Mouse (Mus musculus) left cerebral cortex, adult 11 months (tissue): ENCODE results near the gene Srsf4.
A peak's percentile ranks its signal among the peaks of the same experiment; 100 is the strongest.

Experiments
- DNase-seq: peaks from one replicate; pipeline ENCODE4 v3.0.0; 2022; ENCODE audit warnings: low spot score

Gene Srsf4

DNA sequence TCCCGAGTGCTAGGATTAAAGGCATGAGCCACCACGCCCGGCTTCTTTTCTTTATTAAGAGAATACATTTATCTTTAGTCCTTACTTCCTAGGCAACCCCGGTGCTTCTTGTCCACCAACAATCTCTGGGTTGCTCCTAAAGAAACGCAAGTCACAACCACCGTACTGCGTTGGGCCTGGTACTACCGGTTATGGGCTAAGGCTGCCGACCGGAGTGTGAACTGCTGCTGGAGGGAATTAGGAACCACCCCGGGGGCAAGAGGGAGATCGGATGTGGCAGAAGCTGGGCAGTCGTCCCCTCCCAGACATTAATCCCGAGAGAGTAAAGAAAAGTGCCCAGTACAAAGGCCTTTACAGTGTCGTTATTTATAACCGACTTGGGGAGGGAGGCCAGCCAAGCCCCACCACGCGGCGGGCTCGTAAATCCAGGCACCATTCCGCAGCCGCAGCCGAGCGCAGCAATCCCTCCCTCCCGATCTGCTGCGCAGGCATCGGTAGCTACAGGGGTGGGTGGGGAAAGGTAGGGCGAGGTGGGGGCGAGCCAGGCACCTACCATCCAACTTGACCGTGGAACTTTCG lies 41.6 kb downstream of the Srsf4 start:
- no peak for DNase-seq

DNA sequence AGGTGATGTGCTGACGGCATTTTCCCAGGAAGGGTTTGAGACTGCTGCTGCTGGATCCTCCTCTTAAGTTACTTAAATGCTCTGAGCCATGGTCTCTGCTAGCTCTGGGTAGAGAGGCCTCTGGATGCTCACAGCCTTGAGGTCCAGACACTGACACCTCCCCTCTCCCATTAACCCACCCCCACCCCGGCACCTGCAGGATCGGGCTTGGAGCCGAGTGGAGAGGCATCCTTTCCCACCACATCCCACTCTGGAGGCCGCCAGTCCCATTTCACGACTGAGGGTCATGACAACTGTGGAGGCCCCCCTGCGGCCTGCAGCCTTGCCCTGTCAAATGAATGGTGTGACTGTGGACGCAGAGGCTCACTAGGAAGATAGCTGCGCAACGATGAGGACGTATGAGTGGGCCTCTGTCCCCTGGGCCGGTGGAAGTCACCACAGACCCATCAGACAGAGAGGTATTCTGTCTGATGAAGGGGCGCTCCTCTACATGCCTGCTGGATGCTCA lies 42.5 kb downstream of the Srsf4 start:
- no peak for DNase-seq

DNA sequence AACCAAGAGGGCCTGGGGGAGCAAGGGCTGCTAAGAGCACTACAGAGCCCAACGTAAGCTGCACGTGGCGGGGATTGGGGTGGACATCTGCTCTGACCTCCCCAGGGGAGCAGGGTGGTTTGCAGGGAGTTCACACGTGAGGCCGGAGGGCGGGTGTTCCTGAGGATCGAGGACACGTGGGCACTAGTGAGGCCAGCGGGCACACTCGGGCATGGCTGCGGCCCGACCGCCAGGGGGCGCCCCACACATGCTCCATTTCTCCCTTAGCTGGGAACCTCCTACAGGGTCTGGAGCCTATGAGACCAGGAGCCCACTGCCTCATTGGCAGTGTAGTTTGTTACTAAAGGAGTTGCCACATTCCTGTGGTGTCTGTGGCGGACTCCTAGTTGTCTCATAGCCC lies 43.0 kb downstream of the Srsf4 start:
- peak; percentile 72 for DNase-seq

DNA sequence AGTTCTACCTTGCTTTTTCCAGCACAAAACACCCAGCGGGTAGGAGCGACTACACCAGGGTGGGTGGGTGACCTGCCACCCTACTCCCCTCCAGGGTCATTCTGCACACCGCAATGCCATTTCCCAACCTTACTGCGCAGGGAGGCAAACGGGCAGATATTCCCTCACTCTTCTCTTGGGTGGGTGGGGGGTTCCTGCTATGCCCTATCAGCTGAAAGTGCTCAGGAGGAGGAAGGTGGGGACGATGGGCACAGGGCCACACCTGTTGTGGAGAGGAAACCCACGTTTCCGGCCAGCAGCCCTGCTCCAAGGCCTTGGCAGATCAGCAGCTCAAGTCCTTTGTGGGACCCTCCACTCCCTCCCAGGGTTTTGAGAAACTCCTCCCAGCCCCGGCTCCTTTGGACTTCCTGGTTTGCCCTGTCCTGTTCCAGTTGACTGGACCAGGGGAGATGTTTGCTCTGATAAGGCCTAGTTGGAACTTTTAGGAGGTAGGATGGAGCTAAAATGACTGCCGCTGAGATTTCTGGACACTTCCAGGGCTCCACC lies 43.7 kb downstream of the Srsf4 start:
- no peak for DNase-seq

DNA sequence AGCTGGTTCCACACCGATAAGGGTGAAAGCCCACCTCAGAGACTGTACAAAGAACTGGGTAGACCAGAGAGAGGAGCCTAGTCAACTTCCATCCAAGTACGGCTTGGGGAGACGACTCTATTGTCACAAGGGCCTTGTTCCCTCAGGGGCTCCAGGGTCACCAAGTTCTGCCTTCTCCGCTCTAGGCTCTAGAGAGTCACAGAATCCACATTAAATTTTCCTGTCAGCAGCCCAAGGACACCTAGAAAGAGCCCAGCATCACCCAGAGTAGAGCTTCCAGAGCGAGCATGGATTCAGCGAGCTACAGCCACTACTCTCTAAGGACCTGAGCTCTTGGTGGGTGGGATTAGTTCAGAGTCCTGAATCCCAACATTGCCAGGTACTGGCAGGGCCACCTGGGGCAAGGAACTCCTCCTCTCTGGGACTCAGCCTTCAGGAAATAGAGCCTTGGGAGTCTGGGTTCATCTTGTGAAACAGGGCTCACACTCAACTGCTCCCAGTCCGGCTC lies 44.7 kb downstream of the Srsf4 start:
- DNase-seq, result no peak

DNA sequence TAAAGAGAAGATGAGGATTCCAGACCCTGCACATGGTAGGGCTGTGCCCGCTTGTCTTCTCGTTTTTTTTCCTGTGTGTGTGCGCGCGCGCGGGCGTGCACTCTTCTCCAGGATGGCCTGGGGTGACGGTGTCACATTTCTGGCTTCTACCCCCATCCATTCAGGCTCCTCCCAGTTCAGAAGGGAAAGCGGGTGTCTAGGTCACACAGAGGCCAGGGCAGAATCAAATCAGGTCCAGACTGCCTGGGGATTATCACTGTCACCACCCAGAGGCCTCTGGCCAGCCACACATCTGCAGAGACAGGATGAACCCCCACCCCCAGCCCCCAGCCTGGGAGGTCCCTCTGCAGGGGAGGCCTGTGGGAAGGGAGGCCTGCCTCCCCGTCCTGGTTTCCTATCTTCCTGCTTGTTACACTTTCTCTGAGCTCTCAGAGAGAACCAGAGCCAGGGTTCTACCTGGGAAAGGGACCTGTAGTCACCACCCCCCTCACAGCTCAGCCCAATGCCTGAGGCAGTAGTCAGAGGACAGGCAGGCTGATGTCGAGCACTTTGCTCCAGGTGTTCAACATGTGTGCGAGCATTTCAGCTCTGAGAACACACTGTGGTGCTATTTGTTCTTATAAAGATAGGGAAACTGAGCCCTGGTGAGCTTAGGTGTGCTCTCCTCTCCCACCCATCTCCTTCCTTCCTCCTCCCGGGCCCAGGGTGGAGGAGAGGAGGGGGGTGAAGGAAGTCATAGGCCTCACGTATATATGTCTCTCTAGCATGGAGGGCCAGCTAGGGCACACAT lies 45.5 kb downstream of the Srsf4 start:
- DNase-seq, result no peak

DNA sequence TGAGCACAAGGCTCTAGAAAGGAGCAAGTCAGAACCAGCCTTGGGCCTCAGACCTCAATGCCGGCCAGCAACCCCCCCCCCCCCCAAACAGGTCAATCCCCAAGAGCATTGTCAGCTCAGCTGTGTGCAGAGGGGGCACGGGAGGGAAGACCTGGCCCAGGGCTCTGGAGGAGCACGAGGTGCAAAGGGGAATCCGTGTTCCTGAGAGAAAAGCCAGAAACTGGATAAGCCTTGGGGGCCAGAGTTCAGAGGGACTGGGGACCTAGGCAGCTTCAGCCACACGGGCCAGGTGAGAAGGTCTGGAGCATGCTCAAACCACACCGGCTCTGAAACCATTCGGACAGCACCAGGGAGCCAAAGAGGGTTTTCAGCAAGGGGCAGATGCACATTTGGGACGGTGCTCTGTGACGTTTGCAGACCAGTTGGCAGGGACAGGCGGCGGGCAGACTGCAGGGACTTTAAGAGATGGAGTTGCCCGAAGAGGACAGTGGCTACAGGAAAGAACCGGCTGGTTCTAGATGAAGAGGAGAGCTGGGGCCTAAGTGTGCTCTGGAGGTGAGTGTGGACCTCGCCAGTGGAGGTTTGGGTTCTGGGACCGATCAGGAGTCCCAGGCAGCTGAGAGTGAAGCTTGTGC lies 46.2 kb downstream of the Srsf4 start:
- no peak for DNase-seq

DNA sequence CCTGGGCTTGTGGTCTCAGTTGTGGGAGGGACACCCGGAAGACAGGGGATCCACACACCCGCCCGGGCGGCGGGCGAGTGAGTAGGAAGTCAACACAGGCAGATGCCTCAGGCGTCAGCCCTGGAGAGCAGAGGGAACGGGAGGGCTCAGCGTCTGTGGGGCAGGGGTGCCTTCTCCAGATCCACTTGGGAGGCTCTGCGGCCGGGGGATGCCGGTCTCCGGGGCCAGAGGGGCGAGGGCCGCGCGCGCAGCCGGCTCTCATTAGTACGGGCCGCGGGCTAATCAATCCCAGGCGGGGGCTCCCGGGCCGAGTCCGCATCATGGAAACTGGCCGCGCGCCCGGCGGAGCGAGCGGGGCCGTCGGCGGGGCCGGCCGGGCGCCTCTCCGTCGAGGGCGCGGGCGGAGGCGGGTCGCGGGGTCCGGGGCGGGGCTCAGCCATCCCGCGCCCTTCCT lies 46.8 kb downstream of the Srsf4 start:
- DNase-seq, result no peak

DNA sequence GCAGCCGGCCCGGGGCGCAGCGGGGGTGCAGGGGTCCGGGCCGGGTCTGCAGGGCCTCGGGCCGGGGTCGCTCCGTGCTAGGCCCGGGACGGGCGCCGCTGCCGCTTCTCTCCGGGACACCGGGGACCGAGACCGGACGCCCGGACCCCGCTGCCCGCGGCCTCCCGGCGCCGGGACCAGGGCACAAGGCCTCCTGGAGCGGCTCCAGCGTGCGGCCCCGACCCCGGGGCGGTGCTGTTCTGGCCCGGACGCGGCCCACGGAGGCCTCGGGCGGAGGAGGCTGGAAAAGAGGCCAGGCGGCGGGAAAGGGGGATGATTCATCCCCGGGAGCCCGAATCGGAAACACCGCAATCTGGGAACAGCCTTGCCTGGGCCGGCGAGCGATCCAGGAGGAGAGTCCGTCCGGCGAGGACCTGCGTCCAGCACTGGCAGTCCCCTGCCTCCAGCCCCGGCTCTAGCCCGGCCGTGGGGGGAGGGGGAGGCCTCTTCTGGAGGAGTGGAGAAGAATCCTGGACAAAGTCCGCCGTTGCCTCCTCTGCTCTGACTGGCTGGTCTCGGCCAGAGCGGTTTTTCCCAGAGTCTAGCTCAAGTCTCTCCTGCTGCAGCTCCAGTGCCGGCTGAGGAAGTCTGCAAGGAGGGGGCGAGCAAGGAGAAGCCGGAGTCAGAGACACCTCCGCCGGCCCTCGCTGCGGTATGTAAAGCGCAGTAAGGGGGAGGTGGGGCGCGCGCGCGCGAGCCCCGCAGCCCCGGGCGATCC lies 47.4 kb downstream of the Srsf4 start:
- DNase-seq, result no peak

DNA sequence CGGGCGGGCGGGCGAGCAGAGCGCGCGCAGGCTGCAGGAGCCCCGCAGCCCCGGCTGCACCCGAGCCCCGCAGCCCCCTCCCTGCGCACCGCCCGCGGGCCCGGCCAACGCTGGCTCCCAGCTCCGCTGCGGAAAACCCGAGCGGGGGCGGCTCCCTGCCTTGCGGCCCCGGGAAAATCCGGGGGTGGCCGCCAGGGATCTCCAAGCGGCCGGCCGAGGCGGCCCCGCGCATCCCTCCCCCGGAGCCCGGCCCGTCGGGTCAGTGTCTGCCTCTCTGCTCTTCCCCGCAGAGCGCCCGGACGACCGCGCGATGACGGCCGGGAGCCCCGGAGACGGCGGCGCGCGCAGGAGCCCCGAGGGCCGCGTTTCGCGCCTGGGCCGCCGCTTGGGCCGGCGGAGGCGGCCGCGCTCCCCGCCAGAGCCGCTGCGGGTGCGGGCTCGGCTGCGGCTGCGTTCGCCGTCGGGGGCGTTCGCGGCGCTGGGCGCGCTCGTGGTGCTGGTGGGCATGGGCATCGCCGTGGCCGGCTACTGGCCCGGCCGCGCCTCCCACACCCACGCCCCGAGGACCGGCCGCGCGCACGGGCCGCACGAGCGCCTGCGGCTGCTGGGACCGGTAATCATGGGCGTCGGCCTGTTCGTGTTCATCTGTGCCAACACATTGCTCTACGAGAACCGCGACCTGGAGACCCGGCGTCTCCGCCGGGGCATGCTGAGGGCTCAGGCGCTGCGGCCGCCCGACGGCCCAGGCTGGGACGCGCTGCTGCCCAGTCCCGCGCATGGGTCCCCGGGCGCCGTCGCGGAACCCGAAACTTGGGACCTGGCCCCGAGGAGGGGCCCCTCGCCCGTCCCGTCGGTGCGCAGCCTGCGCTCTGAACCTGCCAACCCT lies 48.3 kb downstream of the Srsf4 start, which contains the start of gene Tmem200b:
TSS of gene Tmem200b (plus strand) at position 311 of the 886 bp plus-strand sequence.
- DNase-seq, result no peak

DNA sequence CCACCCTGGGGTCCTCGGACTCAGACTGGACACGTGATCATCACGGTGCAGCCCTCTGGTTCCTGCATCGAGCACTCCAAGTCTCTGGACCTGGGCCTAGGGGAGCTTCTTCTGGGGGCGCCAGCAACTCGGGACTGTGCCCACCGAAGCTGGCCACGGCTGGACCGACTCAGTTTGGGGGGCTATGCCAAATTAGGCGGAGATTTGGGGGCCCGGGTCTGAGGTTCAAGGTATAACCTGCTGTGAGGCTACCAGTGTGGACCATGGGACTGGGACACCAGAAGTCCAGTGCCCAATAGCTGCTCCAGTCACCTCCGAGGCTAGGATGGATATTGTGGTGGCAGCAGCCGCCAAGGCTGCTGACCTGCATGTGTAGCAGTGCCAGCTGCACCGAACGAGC lies 49.0 kb downstream of the Srsf4 start:
- DNase-seq, result no peak

DNA sequence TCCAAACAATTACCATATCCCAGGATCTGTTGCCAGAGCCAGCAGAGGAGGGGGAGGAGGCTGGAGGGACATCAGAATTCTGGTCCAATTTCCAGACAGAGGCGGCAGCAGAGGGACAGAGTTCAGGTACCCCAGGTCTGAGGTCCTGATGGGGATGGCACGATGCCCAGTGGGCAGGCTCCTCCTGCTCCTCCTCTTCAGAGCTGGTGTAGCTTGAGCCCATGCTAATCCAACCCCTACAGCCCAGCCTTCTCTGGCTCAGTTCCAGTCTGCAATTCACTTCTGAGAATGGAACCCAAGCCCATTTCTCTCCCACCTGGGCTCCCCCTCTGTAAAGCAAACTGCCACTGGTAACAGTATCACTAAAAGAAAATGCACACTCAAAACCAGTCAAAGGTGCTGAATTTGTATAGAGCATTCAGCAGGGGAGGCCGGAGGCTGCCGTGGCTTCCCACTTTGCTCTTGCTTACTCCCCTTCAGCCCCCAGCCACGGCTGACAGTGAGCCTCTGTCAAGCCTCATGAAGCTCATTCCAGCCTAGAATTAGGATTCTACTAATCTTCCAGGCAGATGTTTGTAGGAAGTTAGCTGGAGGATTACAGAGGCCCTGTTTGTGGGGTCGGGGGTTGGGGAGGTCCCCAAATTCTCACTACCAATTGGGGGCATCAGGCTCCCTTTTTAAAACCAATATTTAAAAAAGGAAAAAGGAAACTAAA lies 50.8 kb downstream of the Srsf4 start:
- DNase-seq, result no peak

DNA sequence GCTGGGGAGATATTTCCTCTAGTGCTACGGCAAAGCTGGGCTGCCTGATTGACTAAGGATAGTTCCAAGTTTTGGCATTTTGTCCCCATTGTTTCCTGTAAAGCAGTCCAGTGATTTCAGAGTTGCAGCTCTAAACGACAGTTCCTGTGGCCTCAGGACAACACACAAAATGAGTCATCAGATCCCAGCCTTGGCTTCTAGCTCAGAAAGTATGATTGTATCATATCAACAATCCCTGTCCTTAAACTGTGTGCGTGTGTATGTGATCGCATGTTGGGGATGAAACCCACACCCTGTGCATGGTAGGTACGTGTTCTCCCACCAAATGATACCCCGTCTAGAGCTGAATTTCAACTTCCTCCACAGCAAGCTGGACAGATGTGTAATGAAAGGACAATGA lies 55.7 kb downstream of the Srsf4 start:
- DNase-seq, result no peak

DNA sequence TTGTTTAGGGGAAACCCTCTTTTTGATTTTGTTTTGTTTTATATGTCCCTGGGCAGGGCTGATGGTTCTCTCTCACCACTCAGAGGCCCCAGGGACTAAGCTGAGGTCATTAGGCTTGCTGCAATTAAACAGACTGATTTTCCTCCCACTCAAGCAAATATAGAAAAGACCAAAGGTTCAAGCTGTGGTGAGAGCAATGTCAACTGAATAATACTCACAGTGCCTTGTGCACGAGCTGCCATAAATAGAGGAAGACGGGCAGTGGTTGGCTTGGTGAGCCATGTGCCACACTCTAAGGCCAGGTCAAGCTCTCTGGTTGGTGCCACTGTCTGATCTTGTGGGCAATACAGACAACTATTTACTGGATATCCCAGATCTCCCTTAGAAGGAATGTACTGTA lies 66.0 kb downstream of the Srsf4 start:
- DNase-seq, result no peak

DNA sequence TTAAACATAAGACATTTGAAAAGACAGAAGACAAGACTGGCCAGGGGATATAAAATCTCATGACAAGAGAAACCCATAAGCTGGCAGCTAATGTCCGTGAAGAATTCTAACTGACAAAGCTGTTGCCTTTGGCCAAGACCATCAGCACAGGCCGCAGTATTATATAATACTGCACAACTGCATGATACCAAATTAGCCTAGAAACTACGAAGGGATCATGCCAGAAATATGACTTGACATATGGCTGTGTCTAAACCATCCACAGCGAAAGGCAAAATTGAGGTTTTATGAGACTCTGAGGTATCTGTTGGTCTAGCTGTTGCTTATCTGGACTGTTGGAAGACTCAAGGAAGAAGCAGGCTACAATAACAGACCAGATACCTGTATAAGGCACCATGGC lies 67.4 kb downstream of the Srsf4 start:
- DNase-seq, result no peak

DNA sequence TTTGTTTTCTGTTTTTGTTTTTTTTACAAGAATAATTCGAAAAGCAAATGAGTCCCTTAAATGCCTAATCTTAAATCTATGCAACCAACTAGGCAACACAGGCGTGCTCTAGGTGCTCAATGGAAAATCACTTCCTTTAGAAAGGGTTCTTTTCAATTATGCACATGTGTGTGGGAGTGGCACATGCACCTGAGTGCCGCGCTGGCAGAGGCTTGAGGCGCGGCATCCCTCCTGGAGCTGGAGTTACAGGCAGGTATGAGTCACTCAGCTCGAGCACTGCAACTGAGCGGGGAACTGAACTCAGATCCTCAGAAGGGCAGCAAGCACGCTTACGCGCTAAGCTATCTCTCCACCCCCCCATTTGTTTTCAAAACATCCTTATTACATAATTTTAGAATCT lies 74.4 kb downstream of the Srsf4 start:
- DNase-seq, result no peak

DNA sequence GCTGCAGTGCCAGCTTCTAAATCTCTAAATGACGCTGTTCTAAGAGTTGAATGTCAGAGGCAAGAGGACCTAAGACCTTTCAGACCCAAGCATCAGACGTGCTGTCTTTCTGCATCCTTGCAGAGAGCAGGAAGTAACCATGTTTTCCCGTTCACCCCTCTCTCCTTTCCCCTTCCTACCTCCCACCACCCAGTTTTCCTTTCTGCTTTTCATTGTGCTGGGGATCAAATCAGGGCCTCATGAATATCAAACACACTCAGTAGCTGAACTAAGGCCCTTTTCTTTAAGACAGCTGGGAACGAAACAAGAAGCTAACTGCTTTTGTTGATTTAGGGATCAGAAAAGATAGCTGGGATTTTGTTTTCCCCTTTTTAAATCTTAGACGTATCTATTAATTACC lies 76.5 kb downstream of the Srsf4 start:
- no peak for DNase-seq

DNA sequence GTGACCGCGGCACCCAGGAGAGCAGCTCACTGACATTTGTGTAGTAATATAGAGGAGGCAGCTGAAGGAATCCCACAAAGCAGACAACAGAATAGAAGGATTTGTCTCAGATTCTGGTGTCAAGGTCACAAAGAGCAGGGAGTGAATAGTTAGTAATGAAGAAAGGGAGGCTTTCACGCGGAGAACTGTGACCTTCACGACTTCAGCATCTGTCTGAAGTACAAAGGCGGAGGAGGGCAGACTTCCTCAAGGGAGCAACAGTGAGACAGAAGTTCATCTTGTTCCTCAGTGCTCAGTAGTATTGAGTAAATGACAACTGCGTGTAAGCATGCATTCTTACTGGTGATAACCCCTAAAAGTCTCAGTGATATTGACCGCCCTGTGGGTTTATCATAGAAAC lies 77.2 kb downstream of the Srsf4 start:
- DNase-seq, result no peak
